Mouse (Mus musculus): ENCODE data around the gene Tmem52. TPM values are rescaled to one million over a fixed set of nuclear protein-coding genes. Genes with fewer than 3 reads are reported as not detected.
A peak's percentile ranks its signal among the peaks of the same experiment; 100 is the strongest.

Tmem52 gene
- polyA plus RNA-seq, 1 experiment from 2014 or later = not detected

- H3K27ac ChIP-seq (ENCODE audit: low read length) = peak overlapping the region; percentile 93
- peak overlapping the region; percentile 86 for H3K4me2 ChIP-seq (ENCODE audit: low read depth, low read length)
- peak overlapping the region; percentile 99 for H3K4me3 ChIP-seq (ENCODE audit: low read length)
- no peaks in the 10 kb centered on the region for H3K9me3 ChIP-seq (replicated peaks; ENCODE audit: control insufficient read depth, low read length)
- H3K27me3 ChIP-seq (ENCODE audit: control insufficient read depth, insufficient read depth, low read length) = no peaks in the 10 kb centered on the region
- H3K4me1 ChIP-seq (ENCODE audit: control insufficient read depth, insufficient read depth, low read length) = peaks cover 53% of the 10 kb centered on the region
- under 1% methylated on average over 45 of the region's 54 CpGs for WGBS
- H3K9ac ChIP-seq (ENCODE audit: low read length) = peak overlapping the region; percentile 100
- peak; percentile 25 for ATAC-seq (replicated peaks; ENCODE audit: extremely low read depth, insufficient read depth, low FRiP score)
- H3K36me3 ChIP-seq (ENCODE audit: control insufficient read depth, insufficient read depth) = no peaks in the 10 kb centered on the region
Measured at GRCm38 (mm10) chr4:155491529-155492130, 22.7 kb downstream of the Tmem52 start.

- H3K9me3 ChIP-seq (replicated peaks; ENCODE audit: control insufficient read depth, low read length) = no peaks in the 10 kb centered on the region
- H3K4me1 ChIP-seq (ENCODE audit: control insufficient read depth, insufficient read depth, low read length) = peaks cover 50% of the 10 kb centered on the region
- no peaks in the 10 kb centered on the region for H3K27me3 ChIP-seq (ENCODE audit: control insufficient read depth, insufficient read depth, low read length)
- H3K4me3 ChIP-seq (ENCODE audit: low read length) = peak overlapping the region; percentile 99
- WGBS = under 1% methylated on average over 51 of the region's 51 CpGs
- no peak for ATAC-seq (replicated peaks; ENCODE audit: extremely low read depth, insufficient read depth, low FRiP score)
- H3K4me2 ChIP-seq (ENCODE audit: low read depth, low read length) = peak overlapping the region; percentile 86
- peak overlapping the region; percentile 100 for H3K9ac ChIP-seq (ENCODE audit: low read length)
- H3K27ac ChIP-seq (ENCODE audit: low read length) = peak overlapping the region; percentile 93
- H3K36me3 ChIP-seq (ENCODE audit: control insufficient read depth, insufficient read depth) = no peaks in the 10 kb centered on the region
Measured at GRCm38 (mm10) chr4:155492131-155492633, 23.3 kb downstream of the Tmem52 start.

- H3K9ac ChIP-seq (ENCODE audit: low read length) = no peak overlapping the region
- no peak overlapping the region; the same call in 1 of the 2 replicates for H3K4me2 ChIP-seq (ENCODE audit: low read depth, low read length)
Measured at GRCm38 (mm10) chr4:155494891-155495290, 26.0 kb downstream of the Tmem52 start.

GRCm38 (mm10) chr4:155497963-155498362, 29.0 kb downstream of the Tmem52 start:
- Histone ChIP-seq H3K27me3 (ENCODE audit: control insufficient read depth, insufficient read depth, low read length) (no peaks in the 10 kb centered on the region), H3K9ac (ENCODE audit: low read length) (no peak overlapping the region), H3K9me3 (replicated peaks; ENCODE audit: control insufficient read depth, low read length) (no peaks in the 10 kb centered on the region), H3K27ac (ENCODE audit: low read length) (no peak overlapping the region), H3K36me3 (ENCODE audit: control insufficient read depth, insufficient read depth) (no peaks in the 10 kb centered on the region), H3K4me1 (ENCODE audit: control insufficient read depth, insufficient read depth, low read length) (peaks cover 13% of the 10 kb centered on the region), H3K4me2 (ENCODE audit: low read depth, low read length) (no peak overlapping the region), H3K4me3 (ENCODE audit: low read length) (no peak overlapping the region)
- no peak for ATAC-seq (replicated peaks; ENCODE audit: extremely low read depth, insufficient read depth, low FRiP score)
- 81% methylated on average over 3 of the region's 3 CpGs for WGBS

More at GRCm38 (mm10) chr4:155494891-155495290, 26.0 kb downstream of the Tmem52 start:
- Histone ChIP-seq H3K9me3 (replicated peaks; ENCODE audit: control insufficient read depth, low read length) (no peaks in the 10 kb centered on the region), H3K4me1 (ENCODE audit: control insufficient read depth, insufficient read depth, low read length) (peaks cover 26% of the 10 kb centered on the region), H3K27me3 (ENCODE audit: control insufficient read depth, insufficient read depth, low read length) (no peaks in the 10 kb centered on the region), H3K4me3 (ENCODE audit: low read length) (no peak overlapping the region), H3K36me3 (ENCODE audit: control insufficient read depth, insufficient read depth) (no peaks in the 10 kb centered on the region), H3K27ac (ENCODE audit: low read length) (no peak overlapping the region)
- WGBS = 54% methylated on average over 4 of the region's 4 CpGs
- no peak for ATAC-seq (replicated peaks; ENCODE audit: extremely low read depth, insufficient read depth, low FRiP score)

GRCm38 (mm10) chr4:155501126-155501525, 32.2 kb downstream of the Tmem52 start:
- Histone ChIP-seq H3K9ac (ENCODE audit: low read length) (no peak overlapping the region), H3K4me3 (ENCODE audit: low read length) (no peak overlapping the region), H3K9me3 (replicated peaks; ENCODE audit: control insufficient read depth, low read length) (no peaks in the 10 kb centered on the region), H3K4me1 (ENCODE audit: control insufficient read depth, insufficient read depth, low read length) (peaks cover 20% of the 10 kb centered on the region), H3K4me2 (ENCODE audit: low read depth, low read length) (no peak overlapping the region), H3K36me3 (ENCODE audit: control insufficient read depth, insufficient read depth) (no peaks in the 10 kb centered on the region), H3K27ac (ENCODE audit: low read length) (no peak overlapping the region), H3K27me3 (ENCODE audit: control insufficient read depth, insufficient read depth, low read length) (no peaks in the 10 kb centered on the region)
- 50% methylated on average over 2 of the region's 2 CpGs for WGBS
- ATAC-seq (replicated peaks; ENCODE audit: extremely low read depth, insufficient read depth, low FRiP score) = no peak

- H3K27ac ChIP-seq (ENCODE audit: low read length) = no peak overlapping the region
- H3K4me1 ChIP-seq (ENCODE audit: control insufficient read depth, insufficient read depth, low read length) = peaks cover 26% of the 10 kb centered on the region
- no peak overlapping the region for H3K9ac ChIP-seq (ENCODE audit: low read length)
- no peaks in the 10 kb centered on the region for H3K27me3 ChIP-seq (ENCODE audit: control insufficient read depth, insufficient read depth, low read length)
- 54% methylated on average over 8 of the region's 8 CpGs for WGBS
- ATAC-seq (replicated peaks; ENCODE audit: extremely low read depth, insufficient read depth, low FRiP score) = no peak
- 0 out of 2 replicates have a peak overlapping the region, but pooled peaks have one; percentile 2 for H3K4me2 ChIP-seq (ENCODE audit: low read depth, low read length)
- H3K9me3 ChIP-seq (replicated peaks; ENCODE audit: control insufficient read depth, low read length) = no peaks in the 10 kb centered on the region
- H3K4me3 ChIP-seq (ENCODE audit: low read length) = no peak overlapping the region
- H3K36me3 ChIP-seq (ENCODE audit: control insufficient read depth, insufficient read depth) = no peaks in the 10 kb centered on the region
Measured at GRCm38 (mm10) chr4:155505067-155505466, 36.2 kb downstream of the Tmem52 start.

GRCm38 (mm10) chr4:155505671-155506295, 36.9 kb downstream of the Tmem52 start:
- no peaks in the 10 kb centered on the region for H3K9me3 ChIP-seq (replicated peaks; ENCODE audit: control insufficient read depth, low read length)
- 77% methylated on average over 5 of the region's 5 CpGs for WGBS
- peaks cover 29% of the 10 kb centered on the region for H3K4me1 ChIP-seq (ENCODE audit: control insufficient read depth, insufficient read depth, low read length)
- no peak overlapping the region for H3K27ac ChIP-seq (ENCODE audit: low read length)
- no peak overlapping the region for H3K4me2 ChIP-seq (ENCODE audit: low read depth, low read length)
- H3K27me3 ChIP-seq (ENCODE audit: control insufficient read depth, insufficient read depth, low read length) = no peaks in the 10 kb centered on the region
- no peak overlapping the region for H3K4me3 ChIP-seq (ENCODE audit: low read length)
- H3K9ac ChIP-seq (ENCODE audit: low read length) = no peak overlapping the region
- no peak for ATAC-seq (replicated peaks; ENCODE audit: extremely low read depth, insufficient read depth, low FRiP score)
- H3K36me3 ChIP-seq (ENCODE audit: control insufficient read depth, insufficient read depth) = no peaks in the 10 kb centered on the region

GRCm38 (mm10) chr4:155508614-155509013, 39.7 kb downstream of the Tmem52 start:
- 75% methylated on average over 4 of the region's 4 CpGs for WGBS
- Histone ChIP-seq H3K4me3 (ENCODE audit: low read length) (no peak overlapping the region), H3K9ac (ENCODE audit: low read length) (no peak overlapping the region), H3K9me3 (replicated peaks; ENCODE audit: control insufficient read depth, low read length) (no peaks in the 10 kb centered on the region), H3K4me1 (ENCODE audit: control insufficient read depth, insufficient read depth, low read length) (peaks cover 32% of the 10 kb centered on the region), H3K27me3 (ENCODE audit: control insufficient read depth, insufficient read depth, low read length) (no peaks in the 10 kb centered on the region), H3K27ac (ENCODE audit: low read length) (no peak overlapping the region), H3K36me3 (ENCODE audit: control insufficient read depth, insufficient read depth) (no peaks in the 10 kb centered on the region), H3K4me2 (ENCODE audit: low read depth, low read length) (no peak overlapping the region)
- ATAC-seq (replicated peaks; ENCODE audit: extremely low read depth, insufficient read depth, low FRiP score) = no peak

- no peaks in the 10 kb centered on the region for H3K36me3 ChIP-seq (ENCODE audit: control insufficient read depth, insufficient read depth)
- ATAC-seq (replicated peaks; ENCODE audit: extremely low read depth, insufficient read depth, low FRiP score) = no peak
- no peak overlapping the region for H3K4me2 ChIP-seq (ENCODE audit: low read depth, low read length)
- 80% methylated on average over 1 of the region's 1 CpGs for WGBS
- no peak overlapping the region for H3K4me3 ChIP-seq (ENCODE audit: low read length)
- H3K9ac ChIP-seq (ENCODE audit: low read length) = no peak overlapping the region
- no peaks in the 10 kb centered on the region for H3K27me3 ChIP-seq (ENCODE audit: control insufficient read depth, insufficient read depth, low read length)
- H3K4me1 ChIP-seq (ENCODE audit: control insufficient read depth, insufficient read depth, low read length) = peaks cover 13% of the 10 kb centered on the region
- no peaks in the 10 kb centered on the region for H3K9me3 ChIP-seq (replicated peaks; ENCODE audit: control insufficient read depth, low read length)
- no peak overlapping the region for H3K27ac ChIP-seq (ENCODE audit: low read length)
Measured at GRCm38 (mm10) chr4:155510981-155511380, 42.1 kb downstream of the Tmem52 start.

Data from heart, embryonic 16.5 days (tissue).